Mouse (Mus musculus) mouse trophoblast stem cell (cell line): Measurements from ENCODE around the gene Zbtb9.

Experiments
- in situ Hi-C, 2 experiments: fragments of 300-500 bp; cut with MseI, MboI; formaldehyde crosslinking; loops; 2 replicates in 1 of 2; 3 replicates in 1 of 2; pipeline ENCODE4 v1.15.1; 2025

Zbtb9 gene

GRCm38 (mm10) chr17:27040304-27041045 is 67.5 kb downstream of the Zbtb9 start:
- in situ Hi-C loops = no loop called here

- in situ Hi-C loops = no loop called here
These were observed 68.2 kb downstream of the Zbtb9 start for GRCm38 (mm10) chr17:27041046-27041786.

GRCm38 (mm10) chr17:27041787-27042055 is 68.8 kb downstream of the Zbtb9 start:
- in situ Hi-C loops = no loop called here

DNA sequence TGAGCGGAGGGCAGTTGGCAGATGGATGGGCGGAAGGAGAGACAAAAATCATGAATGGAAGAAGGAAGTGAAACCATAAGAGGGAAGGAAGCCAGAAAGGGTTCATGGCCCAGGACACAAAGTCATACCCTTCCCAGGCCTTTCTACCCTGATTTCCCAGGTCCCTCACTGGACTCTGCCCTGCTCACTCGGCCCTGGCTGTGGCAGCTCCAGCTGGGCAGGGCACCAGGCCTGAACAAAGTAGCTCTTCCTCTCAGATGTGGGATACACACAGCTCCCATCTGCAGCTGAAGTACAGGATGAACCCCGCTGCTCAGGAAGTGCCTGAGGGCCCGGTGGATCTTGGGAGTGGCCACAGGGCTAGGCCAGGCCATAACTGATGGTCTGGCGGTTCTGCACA is 69.9 kb downstream of the Zbtb9 start:
- in situ Hi-C loops = no loop called here

GRCm38 (mm10) chr17:27045164-27045563 is 72.2 kb downstream of the Zbtb9 start:
- in situ Hi-C loops = no loop called here

DNA sequence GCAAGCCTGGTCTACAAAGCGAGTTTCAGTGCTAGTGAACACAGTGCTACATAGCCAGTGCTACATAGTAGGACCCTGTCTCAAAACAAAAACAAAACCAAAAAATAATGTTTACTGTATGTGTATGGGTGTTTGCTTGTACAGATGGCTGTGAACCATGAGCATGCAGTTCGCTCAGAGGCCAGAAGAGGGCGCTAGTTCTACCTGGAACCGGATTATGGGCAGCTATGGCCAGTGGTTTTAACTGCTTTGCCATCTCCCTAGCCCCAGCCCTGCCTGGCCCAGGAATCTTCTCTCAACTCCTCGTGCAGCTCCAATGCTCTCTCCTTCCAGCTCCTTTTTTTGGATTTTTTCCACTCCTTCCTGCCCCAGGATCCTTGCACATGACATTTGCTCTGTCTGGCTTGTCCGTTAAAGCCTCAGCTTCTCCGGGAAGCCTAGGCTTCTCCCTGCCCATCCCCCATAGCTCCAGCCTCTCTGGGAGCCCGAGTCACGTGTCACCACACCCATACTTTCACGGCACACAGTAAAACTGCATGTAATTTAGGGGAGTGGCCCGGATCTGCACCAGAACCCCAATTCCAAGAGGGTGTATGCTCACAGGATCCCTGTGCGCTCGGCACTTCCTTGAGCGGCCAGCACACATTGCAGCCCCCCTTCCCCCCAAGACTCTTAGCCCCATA is 74.9 kb downstream of the Zbtb9 start:
- in situ Hi-C loops = no loop called here

GRCm38 (mm10) chr17:27048445-27049239 is 75.7 kb downstream of the Zbtb9 start:
- in situ Hi-C loops = no loop called here

GRCm38 (mm10) chr17:27050853-27051252 is 77.9 kb downstream of the Zbtb9 start:
- in situ Hi-C loops = no loop called here

- in situ Hi-C loops = no loop called here
These were observed 78.5 kb downstream of the Zbtb9 start for GRCm38 (mm10) chr17:27051514-27051913.

- in situ Hi-C loops = no loop called here
These were observed 83.2 kb downstream of the Zbtb9 start for GRCm38 (mm10) chr17:27056170-27056569.

GRCm38 (mm10) chr17:27056812-27057516 is 84.0 kb downstream of the Zbtb9 start, which contains the start of gene Itpr3:
TSS of gene Itpr3 (plus strand) at chr17:27057304.
- in situ Hi-C loops = no loop called here

- in situ Hi-C loops = no loop called here
These were observed 84.6 kb downstream of the Zbtb9 start for GRCm38 (mm10) chr17:27057517-27058055.
